Mouse (Mus musculus) olfactory bulb, adult 2 months (tissue): ENCODE measurements around the gene Fxyd5.

ENCODE experiments used
- CTCF ChIP-seq: fragments of 200-500 bp; IDR thresholded peaks from 2 replicates; pipeline ENCODE4 v1.5.1; 2012; ENCODE audit warnings: low read depth, mild to moderate bottlenecking, low read length, moderate library complexity; ENCODE audit not compliant: insufficient read depth
- POLR2A ChIP-seq: fragments of 200-500 bp; IDR thresholded peaks from 2 replicates; pipeline ENCODE4 v1.6.1; 2012; ENCODE audit warnings: mild to moderate bottlenecking, low read depth, low read length, moderate library complexity; ENCODE audit not compliant: insufficient read depth

- TF ChIP-seq CTCF (no peak), POLR2A (no peak)
Observed at GRCm38 (mm10) chr7:31056448-31056847, 14.2 kb upstream of the Fxyd5 start.
